Mouse (Mus musculus) midbrain, embryonic 10.5 days (tissue): Measurements from ENCODE around the gene Zfp709. TPM values are rescaled to one million over a fixed set of nuclear protein-coding genes. Genes with fewer than 3 reads are reported as not detected.
"Not testable (repeated sequence)": the region's sequence is repeated elsewhere in the genome, so short reads cannot be mapped to it uniquely, and the experiment has no call there.

ENCODE experiments used
- DNase-seq: peaks from one replicate; pipeline ENCODE4 v3.0.0-alpha.2; 2017; ENCODE audit warnings: low spot score
- H3K27ac ChIP-seq: fragments of 300-500 bp; sonication (generic); replicated peaks from 2 replicates; pipeline ENCODE4 v1.5.1; 2016; ENCODE audit warnings: mild to moderate bottlenecking
- H3K27me3 ChIP-seq: fragments of 300-500 bp; sonication (generic); 2 replicates; pipeline ENCODE4 v1.6.1; 2016; ENCODE audit warnings: low read depth, mild to moderate bottlenecking; ENCODE audit not compliant: poor library complexity, severe bottlenecking
- H3K36me3 ChIP-seq: fragments of 300-500 bp; sonication (generic); 2 replicates; pipeline ENCODE4 v1.6.1; 2016; ENCODE audit warnings: mild to moderate bottlenecking, moderate library complexity
- H3K4me1 ChIP-seq: fragments of 300-500 bp; sonication (generic); 2 replicates; pipeline ENCODE4 v1.6.1; 2016
- H3K4me3 ChIP-seq: fragments of 300-500 bp; sonication (generic); 2 replicates; pipeline ENCODE4 v1.5.1; 2016; ENCODE audit warnings: mild to moderate bottlenecking, moderate library complexity
- H3K9me3 ChIP-seq: fragments of 300-500 bp; sonication (generic); replicated peaks from 2 replicates; pipeline ENCODE4 v1.6.1; 2016; ENCODE audit warnings: mild to moderate bottlenecking
- WGBS: fragments of 180-500 bp; shearing (Covaris S2); methylation state at CpG from one replicate; pipeline ENCODE4 v1.1.7; 2016; 5-methylcytosine and 5-hydroxymethylcytosine counted together
- polyA plus RNA-seq: library from polyadenylated mRNA; unstranded; fragments of >200 nt; fragmentation: Nextera tagmentation; extraction: Ambion mirVana; gene quantifications from 2 replicates; pipeline ENCODE4 v1.2.1, GENCODE M21; 2016

Zfp709 gene
- polyA plus RNA-seq = 5.3 and 5.4 TPM in 2 replicates

- Histone ChIP-seq H3K4me1 (peaks cover 13% of the 10 kb centered on the region), H3K27me3 (peaks cover 5% of the 10 kb centered on the region), H3K4me3 (peak within 1 kb of the TSS; percentile 78), H3K36me3 (peaks cover 27% of the 10 kb centered on the region), H3K9me3 (peaks cover 27% of the 10 kb centered on the region), H3K27ac (peak within 1 kb of the TSS; percentile 91)
- 8% methylated on average over 45 of the region's 45 CpGs for WGBS
- DNase-seq = peak; percentile 74
Measured at GRCm38 (mm10) chr8:71881618-71882274, at the start of gene Zfp709. TSS of gene Zfp709 (plus strand) at chr8:71882019.

- not testable (repeated sequence) for H3K4me1 ChIP-seq, H3K36me3 ChIP-seq, H3K27ac ChIP-seq, H3K4me3 ChIP-seq, H3K27me3 ChIP-seq, H3K9me3 ChIP-seq, DNase-seq
- 84% methylated on average over 4 of the region's 4 CpGs for WGBS
Measured at GRCm38 (mm10) chr8:71838207-71838606, 43.6 kb upstream of the Zfp709 start.

- not testable (repeated sequence) for H3K4me1 ChIP-seq, H3K27me3 ChIP-seq, H3K27ac ChIP-seq, H3K9me3 ChIP-seq, DNase-seq, H3K4me3 ChIP-seq, H3K36me3 ChIP-seq
- WGBS = 89% methylated on average over 3 of the region's 3 CpGs
Measured at GRCm38 (mm10) chr8:71841201-71841817, 40.5 kb upstream of the Zfp709 start.

GRCm38 (mm10) chr8:71842476-71842875 is 39.3 kb upstream of the Zfp709 start:
- not testable (repeated sequence) for H3K27ac ChIP-seq, H3K4me1 ChIP-seq, H3K27me3 ChIP-seq, H3K4me3 ChIP-seq, DNase-seq, H3K36me3 ChIP-seq, H3K9me3 ChIP-seq
- WGBS = 79% methylated on average over 2 of the region's 2 CpGs

GRCm38 (mm10) chr8:71844453-71844852 is 37.4 kb upstream of the Zfp709 start:
- H3K27me3 ChIP-seq, H3K4me1 ChIP-seq, H3K27ac ChIP-seq, H3K9me3 ChIP-seq, H3K4me3 ChIP-seq, DNase-seq, H3K36me3 ChIP-seq: not testable (repeated sequence)
- 74% methylated on average over 1 of the region's 1 CpGs for WGBS

GRCm38 (mm10) chr8:71845993-71846483 is 35.8 kb upstream of the Zfp709 start:
- DNase-seq, H3K4me3 ChIP-seq, H3K27me3 ChIP-seq, H3K27ac ChIP-seq, H3K36me3 ChIP-seq, H3K9me3 ChIP-seq, H3K4me1 ChIP-seq: not testable (repeated sequence)
- 87% methylated on average over 1 of the region's 1 CpGs for WGBS

- H3K36me3 ChIP-seq, H3K4me1 ChIP-seq, H3K27ac ChIP-seq, H3K4me3 ChIP-seq, H3K9me3 ChIP-seq, H3K27me3 ChIP-seq, DNase-seq: not testable (repeated sequence)
- 87% methylated on average over 2 of the region's 2 CpGs for WGBS
Measured at GRCm38 (mm10) chr8:71846745-71847144, 35.1 kb upstream of the Zfp709 start.

GRCm38 (mm10) chr8:71851014-71851413 is 30.8 kb upstream of the Zfp709 start:
- not testable (repeated sequence) for H3K4me1 ChIP-seq, H3K27ac ChIP-seq, DNase-seq, H3K36me3 ChIP-seq, H3K27me3 ChIP-seq, H3K4me3 ChIP-seq, H3K9me3 ChIP-seq
- WGBS = 59% methylated on average over 1 of the region's 1 CpGs

- H3K27me3 ChIP-seq, DNase-seq, H3K4me3 ChIP-seq, H3K9me3 ChIP-seq, H3K27ac ChIP-seq, H3K36me3 ChIP-seq, H3K4me1 ChIP-seq: not testable (repeated sequence)
Measured at GRCm38 (mm10) chr8:71853360-71853759, 28.5 kb upstream of the Zfp709 start.

- DNase-seq, H3K4me1 ChIP-seq, H3K27ac ChIP-seq, H3K9me3 ChIP-seq, H3K36me3 ChIP-seq, H3K27me3 ChIP-seq, H3K4me3 ChIP-seq: not testable (repeated sequence)
- 80% methylated on average over 9 of the region's 10 CpGs for WGBS
Measured at GRCm38 (mm10) chr8:71856630-71857328, 25.0 kb upstream of the Zfp709 start.

GRCm38 (mm10) chr8:71857364-71857763 is 24.5 kb upstream of the Zfp709 start:
- not testable (repeated sequence) for H3K9me3 ChIP-seq, H3K27me3 ChIP-seq, DNase-seq, H3K27ac ChIP-seq, H3K4me1 ChIP-seq, H3K36me3 ChIP-seq, H3K4me3 ChIP-seq
- 83% methylated on average over 2 of the region's 2 CpGs for WGBS

GRCm38 (mm10) chr8:71861551-71861950 is 20.3 kb upstream of the Zfp709 start:
- WGBS = 55% methylated on average over 1 of the region's 1 CpGs
- H3K27ac ChIP-seq, H3K9me3 ChIP-seq, H3K36me3 ChIP-seq, H3K4me1 ChIP-seq, H3K4me3 ChIP-seq, DNase-seq, H3K27me3 ChIP-seq: not testable (repeated sequence)

GRCm38 (mm10) chr8:71862038-71862437 is 19.8 kb upstream of the Zfp709 start:
- DNase-seq, H3K9me3 ChIP-seq, H3K36me3 ChIP-seq, H3K27ac ChIP-seq, H3K4me1 ChIP-seq, H3K4me3 ChIP-seq, H3K27me3 ChIP-seq: not testable (repeated sequence)
